Mouse (Mus musculus) left cerebral cortex, adult 9 months (tissue): ENCODE data around the gene Nptn.

ENCODE experiments used
- DNase-seq, 2 experiments: peaks; one replicate each; pipeline ENCODE4 v3.0.0; 2022; ENCODE audit warnings: low spot score in 2 of 2

Gene Nptn

DNA sequence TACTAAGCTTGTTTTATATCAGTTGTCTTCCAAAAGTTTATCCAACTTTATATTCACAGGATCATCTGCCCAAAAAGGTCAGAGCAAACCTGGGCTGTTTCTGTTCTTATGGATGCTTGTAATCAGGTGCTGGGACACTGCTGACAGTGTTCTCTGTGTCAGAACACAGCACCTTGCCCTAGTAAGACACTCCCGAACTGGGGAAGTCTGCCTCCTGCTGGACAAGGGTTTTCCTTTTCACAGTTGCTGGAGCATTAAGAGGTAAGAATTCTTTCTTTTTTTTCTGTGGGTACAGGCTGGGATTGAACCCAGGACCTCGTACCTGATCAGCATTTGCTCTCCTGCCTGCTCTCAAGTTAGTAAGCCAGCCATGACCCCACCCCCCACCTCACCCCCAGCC, 74.4 kb downstream of the Nptn start:
- no peak for DNase-seq

GRCm38 (mm10) chr9:58656824-58657223, 74.8 kb downstream of the Nptn start:
- DNase-seq = no peak

- DNase-seq = no peak
Observed at GRCm38 (mm10) chr9:58657735-58658512, 75.9 kb downstream of the Nptn start.

DNA sequence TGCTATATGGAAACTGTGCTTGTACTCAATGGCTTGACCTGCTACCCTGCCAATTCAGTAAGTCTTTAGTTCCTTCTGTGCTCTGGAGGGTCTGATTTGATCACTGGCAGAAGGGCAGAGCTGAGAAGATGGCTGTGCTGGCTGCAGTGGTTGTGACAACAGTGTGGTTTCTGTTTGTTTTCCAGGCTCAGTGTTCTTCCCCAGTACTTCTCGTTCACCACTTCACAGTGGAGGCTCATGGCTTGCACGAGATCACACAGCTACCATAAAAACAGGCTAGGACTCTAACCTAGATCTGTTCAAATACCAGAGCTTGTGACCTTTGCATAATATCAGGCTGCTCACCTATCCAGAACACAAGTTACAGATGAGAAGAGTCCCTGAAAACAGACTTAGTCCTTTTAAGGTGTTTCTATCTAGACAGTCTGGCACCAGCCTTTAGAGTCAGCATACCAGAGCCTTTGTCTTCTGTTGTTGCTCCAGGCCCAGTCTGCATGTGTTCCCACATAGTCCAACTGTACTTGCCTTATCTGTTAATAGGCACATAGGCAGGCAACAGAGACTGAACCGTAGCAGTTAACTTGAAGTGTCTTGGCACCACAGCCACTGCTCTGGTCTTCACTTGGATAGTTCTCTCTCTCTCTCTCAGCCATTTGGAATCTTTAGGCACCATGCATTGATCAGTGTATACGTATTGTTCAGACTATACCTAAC, 76.7 kb downstream of the Nptn start:
- DNase-seq = no peak

DNA sequence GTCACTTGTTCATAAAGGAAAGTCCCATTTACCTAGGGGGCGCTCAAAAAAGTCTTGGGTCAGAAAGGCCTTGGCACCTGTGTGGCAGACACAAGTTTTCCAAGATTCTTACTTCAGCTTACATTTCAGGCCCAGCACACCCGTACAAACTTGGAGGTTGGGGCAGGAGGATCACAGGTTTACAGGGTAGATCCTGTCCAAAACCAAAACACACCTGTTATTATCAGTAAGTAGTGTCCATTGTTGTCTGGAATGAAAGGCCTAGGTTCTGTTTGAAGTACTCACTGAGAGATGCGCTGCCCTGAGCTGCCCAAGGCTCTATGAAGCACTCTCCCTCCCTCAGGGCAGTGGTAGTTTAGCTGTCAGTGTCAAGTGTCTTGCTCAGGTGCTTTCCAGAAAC, 77.3 kb downstream of the Nptn start:
- no peak for DNase-seq

DNA sequence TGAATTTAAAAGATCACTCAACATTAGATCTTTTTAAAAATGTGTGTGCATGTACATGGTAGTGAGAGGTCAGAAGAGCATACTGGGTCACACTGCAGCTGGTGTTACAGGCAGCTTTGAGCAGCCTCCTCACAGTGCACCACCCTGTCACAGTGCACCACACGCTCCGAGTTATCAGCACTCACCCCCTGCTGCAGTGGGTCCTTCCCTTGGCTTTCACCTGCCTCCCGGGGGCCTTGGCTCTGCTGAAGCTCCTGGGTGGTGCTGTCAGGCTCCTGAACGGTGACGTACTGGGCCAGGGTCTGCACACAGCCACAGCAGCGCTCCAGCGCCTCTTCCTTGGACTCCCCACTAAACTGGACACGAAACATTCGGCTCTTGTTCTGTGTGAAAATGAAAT, 77.9 kb downstream of the Nptn start:
- no peak for DNase-seq

DNA sequence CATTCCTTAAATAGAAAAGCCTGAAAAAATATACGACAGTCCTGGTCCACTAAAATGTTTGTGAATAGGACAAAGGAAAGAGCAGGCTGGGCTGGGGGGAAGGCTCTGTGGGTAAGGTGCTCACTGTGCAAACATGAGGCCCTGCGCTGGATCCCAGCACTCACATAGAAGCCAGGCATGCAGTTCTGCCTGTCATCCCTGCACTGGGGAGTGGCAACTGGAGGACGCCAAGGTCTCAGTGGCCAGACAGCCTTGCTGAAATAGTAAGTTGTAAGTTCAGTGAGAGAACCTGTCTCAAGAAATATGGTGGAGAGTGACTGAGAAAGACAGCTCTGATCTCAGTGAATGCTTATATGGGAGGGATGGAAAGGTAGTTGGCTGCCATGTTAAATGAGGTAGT, 78.6 kb downstream of the Nptn start:
- no peak for DNase-seq

GRCm38 (mm10) chr9:58662007-58662406, 80.0 kb downstream of the Nptn start:
- no peak for DNase-seq

GRCm38 (mm10) chr9:58662791-58663190, 80.8 kb downstream of the Nptn start:
- DNase-seq = no peak

DNA sequence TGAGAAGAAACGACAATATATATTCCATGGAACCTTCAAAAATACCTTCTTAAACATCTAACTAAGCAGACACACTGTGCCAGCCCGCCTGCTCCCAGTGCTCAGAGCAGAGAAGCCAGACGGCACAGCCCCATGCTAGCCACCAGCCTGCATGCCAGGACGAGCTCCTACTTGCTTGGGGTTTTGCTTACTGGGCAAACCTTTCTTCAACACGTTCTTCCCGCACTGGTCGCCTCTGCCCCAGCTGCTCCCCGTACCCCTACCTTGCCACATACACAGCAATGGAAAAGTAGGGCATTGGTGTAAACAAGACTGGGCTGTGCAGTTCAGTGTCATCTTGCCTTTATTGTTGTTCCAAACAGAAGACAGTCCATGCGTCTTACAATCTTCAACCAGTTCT, 83.5 kb downstream of the Nptn start:
- no peak for DNase-seq

GRCm38 (mm10) chr9:58666191-58666590, 84.2 kb downstream of the Nptn start:
- DNase-seq = no peak

- DNase-seq = no peak
Observed at GRCm38 (mm10) chr9:58667244-58667643, 85.2 kb downstream of the Nptn start.

DNA sequence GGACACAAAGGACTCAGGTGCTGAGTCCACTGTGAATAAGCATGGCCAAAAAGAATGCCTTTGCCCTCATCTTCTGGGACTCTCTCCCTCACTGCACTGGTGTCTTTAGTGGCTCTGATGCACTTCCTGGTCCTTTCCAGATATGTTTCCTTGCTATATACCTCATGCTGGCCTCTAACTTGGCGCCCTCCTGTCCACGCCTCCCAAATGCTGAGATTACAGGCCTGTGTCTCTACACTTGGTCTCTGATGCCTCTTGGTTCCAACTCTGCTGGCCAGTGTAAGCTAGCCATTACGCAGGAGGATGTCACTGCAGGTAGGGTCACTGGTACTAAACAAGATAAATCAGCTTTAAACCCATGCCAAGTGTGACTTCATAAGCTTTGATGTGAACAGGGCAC, 86.1 kb downstream of the Nptn start:
- DNase-seq = no peak

- DNase-seq = no peak
Observed at GRCm38 (mm10) chr9:58669071-58669470, 87.0 kb downstream of the Nptn start.

- no peak for DNase-seq
Observed at GRCm38 (mm10) chr9:58669819-58670218, 87.8 kb downstream of the Nptn start.

GRCm38 (mm10) chr9:58672474-58672873, 90.4 kb downstream of the Nptn start:
- DNase-seq = no peak

- no peak for DNase-seq
Observed at GRCm38 (mm10) chr9:58674736-58675135, 92.7 kb downstream of the Nptn start.

DNA sequence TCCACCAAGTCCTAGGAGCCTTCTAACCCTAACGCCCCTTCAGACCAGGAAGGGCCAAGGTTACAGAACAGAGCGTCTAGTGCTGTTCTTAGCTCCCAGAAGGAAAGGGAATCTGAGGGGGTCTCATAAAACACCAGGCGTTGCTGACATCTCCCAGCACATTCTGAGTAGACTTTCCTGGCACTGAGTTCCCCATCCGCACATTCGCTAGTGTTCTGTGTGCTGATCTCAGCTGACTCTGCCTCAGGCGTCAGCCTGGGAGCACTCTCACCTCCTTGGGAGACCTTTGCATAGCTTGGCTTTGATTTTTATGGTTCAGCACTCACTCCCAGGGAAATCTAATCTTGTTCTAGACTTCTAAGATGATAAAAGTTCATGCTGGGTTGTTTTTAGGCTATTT, 93.3 kb downstream of the Nptn start:
- no peak for DNase-seq

DNA sequence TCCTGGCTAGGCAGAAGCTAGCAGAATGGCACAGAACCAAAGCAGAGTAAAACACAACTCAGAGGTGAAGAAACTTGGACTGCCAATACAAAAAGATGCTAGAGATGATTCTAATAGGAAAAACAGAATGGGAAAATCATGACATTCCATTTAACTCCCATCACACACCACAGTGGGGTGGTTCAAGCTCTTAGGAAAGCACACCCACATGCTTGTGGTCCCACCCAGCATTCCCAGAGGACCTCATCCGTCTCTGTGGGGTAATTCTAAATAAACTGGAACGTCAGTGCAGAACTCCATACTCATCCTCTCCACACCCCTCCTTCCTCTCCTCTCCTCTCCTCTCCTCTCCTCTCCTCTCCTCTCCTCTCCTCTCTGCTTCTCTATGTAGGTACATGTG, 99.4 kb downstream of the Nptn start:
- no peak for DNase-seq

- DNase-seq = no peak
Observed at GRCm38 (mm10) chr9:58682106-58682505, 100.1 kb downstream of the Nptn start.

GRCm38 (mm10) chr9:58683372-58683771, 101.3 kb downstream of the Nptn start:
- no peak for DNase-seq

- no peak for DNase-seq
Observed at GRCm38 (mm10) chr9:58685290-58685689, 103.2 kb downstream of the Nptn start.

GRCm38 (mm10) chr9:58688076-58688475, 106.0 kb downstream of the Nptn start:
- DNase-seq = no peak
